Mouse (Mus musculus) layer of hippocampus, adult 11-12 months (tissue): ENCODE results near the gene Cped1.
"Not testable (repeated sequence)": the region's sequence is repeated elsewhere in the genome, so short reads cannot be mapped to it uniquely, and the experiment has no call there.

Experiments used
- DNase-seq: peaks from one replicate; pipeline ENCODE4 v3.0.0; 2022; ENCODE audit warnings: low spot score

Cped1 gene

GRCm38 (mm10) chr6:22086056-22086455 lies 100.3 kb downstream of the Cped1 start:
- DNase-seq: no peak

- peak; percentile 29 for DNase-seq
Observed at GRCm38 (mm10) chr6:22088346-22089064, 102.8 kb downstream of the Cped1 start.

DNA sequence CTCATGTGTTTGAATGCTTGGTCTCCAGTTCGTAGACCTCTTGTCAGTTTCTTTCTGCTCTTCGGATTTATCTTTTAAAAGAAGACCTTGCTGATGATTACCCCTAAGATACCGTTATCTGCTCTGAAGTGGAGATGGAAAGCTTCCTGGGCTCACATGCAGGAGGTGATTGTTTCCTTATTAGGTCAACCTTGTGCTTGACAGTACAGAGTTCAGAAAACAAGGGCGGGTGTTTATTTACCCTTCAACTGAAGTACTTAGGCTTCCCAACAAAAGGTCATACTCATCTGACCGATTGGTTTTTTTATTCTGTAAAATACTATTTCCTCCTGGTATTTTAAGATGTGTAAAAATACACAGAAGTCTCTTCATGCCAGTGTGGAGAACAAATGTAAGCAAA lies 106.1 kb downstream of the Cped1 start:
- no peak for DNase-seq

DNA sequence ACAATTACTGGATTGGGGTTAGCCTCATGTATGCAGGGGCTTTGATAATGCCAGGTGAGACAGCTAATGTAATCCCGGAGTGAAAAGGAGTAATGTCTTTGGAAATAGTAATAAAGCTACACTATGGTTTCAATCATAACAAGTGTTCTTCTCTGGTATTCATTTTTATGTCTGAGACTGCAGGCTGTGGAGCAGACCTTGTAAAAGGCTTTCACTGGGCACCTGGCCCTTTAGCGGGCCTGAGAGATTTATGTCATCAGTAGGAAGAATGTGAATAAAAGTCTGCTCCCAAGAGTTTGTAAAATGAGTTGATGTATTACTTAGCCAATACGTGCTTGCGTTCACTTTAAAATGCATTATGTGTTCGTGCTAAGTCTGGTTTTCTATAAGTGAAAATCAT lies 108.1 kb downstream of the Cped1 start:
- DNase-seq: no peak

DNA sequence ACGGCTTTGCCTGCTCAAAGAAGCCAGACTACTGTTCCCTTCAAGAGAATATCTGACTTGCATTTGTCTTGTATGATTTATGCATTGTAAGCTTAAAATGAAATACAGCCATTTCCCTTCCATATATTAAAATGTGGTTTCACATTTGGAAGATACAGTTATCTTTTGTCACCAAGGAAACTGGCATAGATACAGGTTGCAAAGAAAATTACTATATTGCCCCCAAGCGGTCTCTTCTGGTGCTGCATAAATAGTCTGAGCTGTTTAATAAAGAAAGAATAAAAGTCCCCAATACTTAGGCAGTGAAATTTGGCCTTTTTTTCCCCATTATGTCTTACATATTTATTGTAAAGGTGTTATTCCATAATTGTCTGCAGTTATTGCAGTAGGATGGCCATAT lies 112.0 kb downstream of the Cped1 start:
- peak; percentile 62 for DNase-seq

DNA sequence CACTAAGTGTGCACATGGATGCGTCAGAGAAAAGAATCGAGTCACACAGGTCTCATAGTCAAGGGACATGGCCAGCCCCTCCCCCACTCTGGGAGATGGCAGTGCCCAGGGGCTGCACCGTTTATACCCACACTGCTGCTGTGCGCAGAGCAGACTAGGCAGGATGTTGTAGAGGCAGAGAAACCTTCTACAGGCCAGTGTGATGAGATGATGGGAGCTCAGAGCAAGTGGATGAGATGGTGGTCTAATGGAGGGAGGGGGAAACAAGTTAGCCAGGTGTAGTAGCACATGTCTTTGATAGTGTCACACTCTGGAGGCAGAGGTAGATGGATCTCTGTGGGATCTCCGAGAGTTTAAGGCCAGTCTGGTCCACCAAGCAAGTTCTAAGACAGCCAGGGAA lies 114.1 kb downstream of the Cped1 start:
- DNase-seq: no peak

- no peak for DNase-seq
Observed at GRCm38 (mm10) chr6:22101939-22102338, 116.2 kb downstream of the Cped1 start.

DNA sequence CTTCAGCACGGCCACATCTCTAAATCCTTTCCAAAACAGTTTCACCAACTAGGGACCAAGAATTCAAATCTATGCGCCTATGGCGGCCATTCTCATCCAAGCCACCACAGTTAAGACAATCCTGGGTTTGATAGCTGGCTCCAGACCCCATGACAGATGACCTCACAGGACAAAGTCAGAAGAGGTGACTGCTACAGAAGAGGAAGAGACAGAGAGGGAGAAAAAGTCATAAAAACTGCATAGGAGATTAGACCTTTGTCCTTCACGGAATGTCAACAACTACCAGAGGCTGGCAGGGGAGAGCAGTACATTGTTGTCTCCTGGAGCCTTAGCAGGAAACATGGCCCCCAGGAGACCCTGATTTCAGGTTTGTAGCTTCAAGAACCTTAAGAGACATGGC lies 117.0 kb downstream of the Cped1 start:
- no peak for DNase-seq

GRCm38 (mm10) chr6:22103713-22104112 lies 118.0 kb downstream of the Cped1 start:
- no peak for DNase-seq

- no peak for DNase-seq
Observed at GRCm38 (mm10) chr6:22104211-22104610, 118.5 kb downstream of the Cped1 start.

DNA sequence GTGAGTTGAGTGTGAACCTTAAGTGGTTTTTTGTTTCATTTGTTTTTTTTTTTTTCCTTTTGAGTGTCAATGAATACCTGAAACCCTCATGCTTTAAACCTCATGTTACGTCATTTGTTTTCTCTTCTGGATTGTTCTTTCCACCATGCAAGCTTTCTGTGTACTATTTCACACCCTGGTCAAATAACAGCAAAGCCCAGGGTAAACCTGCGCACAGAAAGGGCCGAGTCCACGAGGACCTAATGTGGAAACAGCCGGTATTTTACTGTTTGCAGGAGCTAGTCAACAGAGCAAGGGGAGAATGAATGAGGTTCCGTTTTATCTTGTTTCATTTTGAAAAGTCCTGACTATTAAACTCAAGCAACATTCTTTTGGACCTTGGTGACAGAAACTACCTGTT lies 128.4 kb downstream of the Cped1 start:
- no peak for DNase-seq

- DNase-seq: no peak
Observed at GRCm38 (mm10) chr6:22116679-22117078, 131.0 kb downstream of the Cped1 start.

GRCm38 (mm10) chr6:22122080-22122479 lies 136.4 kb downstream of the Cped1 start:
- DNase-seq: peak; percentile 68

DNA sequence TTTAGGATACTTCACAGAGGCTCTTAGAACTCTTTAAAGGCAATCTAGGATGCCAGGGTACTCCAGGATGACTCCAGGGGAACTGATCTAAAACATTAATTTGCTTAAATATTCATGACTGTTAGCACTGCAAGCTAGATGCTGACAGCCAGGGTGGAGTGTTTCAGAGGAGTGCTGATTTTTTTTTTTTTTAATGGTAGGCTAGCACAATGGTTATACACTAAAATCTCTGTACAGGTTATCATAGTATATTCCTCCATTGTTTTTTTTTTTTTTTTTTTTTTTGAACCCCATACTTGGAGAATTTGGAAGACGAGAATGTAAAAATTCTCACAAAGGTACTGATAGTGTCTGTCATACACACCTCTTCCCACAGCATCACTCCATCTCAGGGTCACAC lies 137.0 kb downstream of the Cped1 start:
- no peak for DNase-seq

- no peak for DNase-seq
Observed at GRCm38 (mm10) chr6:22123332-22123731, 137.6 kb downstream of the Cped1 start.

DNA sequence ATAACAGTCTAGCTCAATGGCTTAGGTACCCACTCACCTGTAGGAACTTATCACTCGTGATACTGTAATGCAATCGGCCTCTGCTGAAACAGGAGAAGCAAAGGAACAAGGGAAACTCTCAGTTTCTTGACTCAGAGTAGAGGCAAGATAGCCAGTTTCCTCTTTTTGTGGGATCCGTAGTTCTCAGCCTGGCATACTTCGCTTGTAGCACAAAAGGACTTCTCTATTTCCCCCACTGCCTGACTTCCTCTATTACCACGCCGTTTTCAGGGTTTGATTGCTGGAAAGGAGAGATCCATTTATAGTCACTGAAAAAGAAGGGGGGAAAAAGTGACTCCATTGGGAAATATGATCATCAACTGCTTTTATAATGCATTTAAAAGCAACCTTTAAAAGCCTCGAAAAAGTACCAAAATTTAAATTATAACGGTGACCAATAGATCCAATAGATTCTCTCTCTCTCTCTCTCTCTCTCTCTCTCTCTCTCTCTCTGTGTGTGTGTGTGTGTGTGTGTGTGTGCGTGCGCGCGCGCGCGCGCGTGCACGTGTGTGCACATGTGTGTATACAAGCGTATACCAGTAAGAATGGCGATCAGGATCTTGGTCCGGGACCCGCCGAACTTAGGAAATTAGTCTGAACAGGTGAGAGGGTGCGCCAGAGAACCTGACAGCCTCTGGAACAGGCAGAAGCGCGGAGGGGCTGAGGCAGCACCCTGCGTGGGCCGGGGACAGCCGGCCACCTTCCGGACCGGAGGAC lies 139.0 kb downstream of the Cped1 start:
- DNase-seq: not testable (repeated sequence)

GRCm38 (mm10) chr6:22135038-22135631 lies 149.4 kb downstream of the Cped1 start:
- no peak for DNase-seq

GRCm38 (mm10) chr6:22136805-22137204 lies 151.1 kb downstream of the Cped1 start:
- DNase-seq: no peak

- no peak for DNase-seq
Observed at GRCm38 (mm10) chr6:22140786-22141185, 155.1 kb downstream of the Cped1 start.

DNA sequence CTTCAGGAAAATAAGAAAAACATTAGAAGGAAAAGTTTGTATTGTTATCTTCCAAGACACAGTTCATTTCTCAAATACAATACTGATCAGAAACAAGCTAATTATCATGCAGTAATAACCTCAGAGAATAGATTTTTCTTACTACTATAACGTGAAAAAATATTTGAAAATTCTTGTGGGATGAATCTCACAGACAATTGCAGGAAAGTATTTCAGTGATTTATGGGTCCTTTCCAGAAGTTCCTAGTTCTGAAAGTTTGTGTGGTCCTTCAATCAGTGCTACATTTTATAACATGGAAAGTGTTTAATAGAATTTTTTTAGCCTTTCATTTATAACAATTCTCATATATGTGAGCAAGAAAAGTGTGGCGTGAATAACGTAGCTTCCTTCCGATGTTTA lies 161.5 kb downstream of the Cped1 start:
- no peak for DNase-seq

GRCm38 (mm10) chr6:22148511-22148910 lies 162.8 kb downstream of the Cped1 start:
- no peak for DNase-seq

GRCm38 (mm10) chr6:22157461-22157860 lies 171.7 kb downstream of the Cped1 start:
- no peak for DNase-seq

DNA sequence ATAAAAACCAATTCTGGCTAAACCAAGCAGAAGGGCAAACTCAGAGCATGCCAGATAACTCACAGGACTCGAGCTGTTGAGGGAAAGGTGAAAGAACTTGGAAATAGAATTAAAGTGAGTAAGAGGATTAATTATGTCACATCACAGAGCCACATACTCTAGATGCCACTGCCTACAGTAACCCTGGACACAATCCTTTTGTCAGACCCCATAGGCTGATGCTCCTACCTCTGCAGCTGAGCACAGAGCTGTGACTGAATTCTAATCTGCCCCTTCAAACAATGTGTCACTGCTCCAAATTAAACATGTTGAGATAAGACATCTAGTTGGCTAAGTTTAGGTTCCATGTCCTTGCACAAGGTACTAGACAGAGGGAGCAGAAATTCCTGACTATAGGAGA lies 176.2 kb downstream of the Cped1 start:
- DNase-seq: no peak
